ENCODE assay signal across 8 mouse cellular contexts in the genomic region with DNA sequence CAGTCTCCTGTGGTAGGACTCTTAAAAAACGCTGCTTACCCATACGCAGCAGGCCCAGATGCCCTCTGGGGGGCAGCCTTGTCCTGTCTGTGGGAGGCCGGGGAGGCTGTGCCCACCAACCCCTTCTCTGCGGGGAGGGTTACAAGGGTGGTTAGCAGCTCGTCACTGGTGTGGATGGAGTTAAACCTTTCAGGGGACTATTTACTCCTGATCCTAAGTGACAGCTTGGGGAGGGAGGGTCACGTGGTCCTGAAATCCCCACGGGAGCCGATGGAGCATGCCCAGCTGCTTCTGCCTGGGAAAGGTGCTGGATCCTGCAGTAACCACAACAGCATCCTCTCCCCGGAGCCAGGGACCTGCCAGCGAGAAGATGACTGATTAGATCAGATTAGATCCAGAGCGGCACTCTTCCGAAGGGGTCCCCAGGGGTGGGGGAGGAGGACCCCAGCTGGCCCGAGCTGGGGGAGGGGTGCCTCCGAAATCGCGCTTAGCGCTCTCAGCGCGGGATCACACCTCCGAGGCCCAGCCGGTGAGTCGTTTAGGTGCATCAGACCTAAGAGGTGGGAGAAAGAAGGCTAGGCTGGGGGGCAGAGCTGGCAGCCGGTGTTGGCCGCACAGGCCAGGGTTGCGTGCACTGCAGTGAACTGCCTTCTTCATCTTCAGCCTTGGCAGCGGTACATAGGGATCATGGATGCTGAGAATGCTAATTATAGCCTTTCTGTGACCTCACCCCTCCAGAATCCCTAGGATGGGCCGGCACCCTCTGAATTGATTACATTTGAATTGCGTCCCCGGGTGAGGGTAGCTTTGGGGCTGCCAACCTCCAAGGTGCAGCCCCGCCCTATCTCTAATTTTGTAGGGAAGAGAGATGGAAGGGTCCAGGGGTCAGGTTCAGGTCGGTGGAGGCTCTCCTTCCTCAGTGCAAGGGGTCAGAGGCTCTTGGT. TPM values are rescaled to one million over a fixed set of nuclear protein-coding genes. Genes with fewer than 3 reads are reported as not detected.
DNase-seq lines count a peak whose midpoint lies in the region; ATAC-seq and TF ChIP-seq lines count a peak whose summit lies in the region.

No protein-coding gene starts in this region.

- peaks cover 0 to 4% of the 10 kb centered on the region in 2 experiments; a peak in 1 of 4 replicates for H3K36me3 ChIP-seq in MEL (ENCODE audit: control insufficient read depth in 1 of 2, insufficient read depth in 2 of 2, low read length in 2 of 2)
- H3K36me3 ChIP-seq in lung, embryonic 14.5 days (ENCODE audit: insufficient read depth) = no peaks in the 10 kb centered on the region

- no peaks in the 10 kb centered on the region for H3K79me2 ChIP-seq in MEL (ENCODE audit: control insufficient read depth, insufficient read depth, low read length, poor library complexity)

- under 1% methylated on average over 31 of the region's 31 CpGs for WGBS in lung, embryonic 14.5 days

- H3K4me2 ChIP-seq in lung, embryonic 14.5 days = peak overlapping the region; percentile 79

- H3K4me3 ChIP-seq in MEL (ENCODE audit: control insufficient read depth in 1 of 2, insufficient read depth in 1 of 2, low read depth in 2 of 2, low read length in 2 of 2) = no peak overlapping the region
- peak overlapping the region; percentile 42 for H3K4me3 ChIP-seq in lung, embryonic 14.5 days (ENCODE audit: low read depth, low read length)

- peak; percentile 76 for TF ChIP-seq RAD21 in MEL (IDR thresholded peaks at IDR 0.05; ENCODE audit: low read depth, low read length)

- peak; percentile 39 for DNase-seq in MEL (ENCODE audit: low read depth, low spot score)
- peak; percentile 78 to 79 for DNase-seq in cerebellum, adult 18-20 months
- DNase-seq in forelimb bud, embryonic 11.5 days (ENCODE audit: low read depth, low spot score) = peak; percentile 66
- DNase-seq in heart, postnatal 4 days = peak; percentile 88
- DNase-seq in layer of hippocampus, adult 9-10 months (ENCODE audit: low spot score) = peak; percentile 55
- DNase-seq in lung, embryonic 14.5 days = peak; percentile 89
- peak; percentile 78 for DNase-seq in retina, adult 2 months (ENCODE audit: low read depth, low spot score)
- DNase-seq in urinary bladder, postnatal 25 days (ENCODE audit: low spot score) = peak; percentile 61

- no peak for TF ChIP-seq EP300 in MEL (IDR thresholded peaks at IDR 0.05; ENCODE audit: low read depth in 1 of 2, low read length in 2 of 2)

- H3K27ac ChIP-seq in MEL (ENCODE audit: control insufficient read depth, low read depth, low read length) = no peak overlapping the region
- no peak overlapping the region for H3K27ac ChIP-seq in lung, embryonic 14.5 days (ENCODE audit: low read depth)

- no peaks in the 10 kb centered on the region for H3K4me1 ChIP-seq in MEL (ENCODE audit: control insufficient read depth in 1 of 2, insufficient read depth in 2 of 2, low read length in 2 of 2)
- no peaks in the 10 kb centered on the region; the same call in 1 of the 2 replicates for H3K4me1 ChIP-seq in lung, embryonic 14.5 days (ENCODE audit: insufficient read depth)

- no peak overlapping the region for H3K9ac ChIP-seq in MEL (ENCODE audit: control insufficient read depth, low read depth, low read length, poor library complexity, severe bottlenecking)
- H3K9ac ChIP-seq in lung, embryonic 14.5 days = 0 out of 2 replicates have a peak overlapping the region, but pooled peaks have one; percentile 5

- TF ChIP-seq POLR2A in MEL (IDR thresholded peaks at IDR 0.05; ENCODE audit: control insufficient read depth in 1 of 2, insufficient read depth in 1 of 2, low read depth in 1 of 2, low read length in 2 of 2, poor library complexity in 1 of 2) = no peak

- no peaks in the 10 kb centered on the region for H3K27me3 ChIP-seq in MEL (ENCODE audit: control insufficient read depth in 1 of 2, insufficient read depth in 2 of 2, low read length in 2 of 2)
- H3K27me3 ChIP-seq in lung, embryonic 14.5 days (ENCODE audit: insufficient read depth, low read length) = peaks cover 23% of the 10 kb centered on the region

- H3K9me3 ChIP-seq in MEL (replicated peaks; ENCODE audit: insufficient read depth, low read length) = no peaks in the 10 kb centered on the region
- H3K9me3 ChIP-seq in lung, embryonic 14.5 days (ENCODE audit: low read depth, low read length) = no peaks in the 10 kb centered on the region

- ATAC-seq in lung, embryonic 14.5 days (ENCODE audit: insufficient read depth) = peak; percentile 68

- peak; percentile 51 to 89 (median 81) for TF ChIP-seq CTCF in MEL (IDR thresholded peaks at IDR 0.05 in 2 of 3, conservative IDR thresholded peaks at IDR 0.05 in 1 of 3; ENCODE audit: control insufficient read depth in 1 of 3, insufficient read depth in 1 of 3, low read depth in 2 of 3, low read length in 3 of 3, poor library complexity in 1 of 3, severe bottlenecking in 1 of 3)
- peak; percentile 96 for TF ChIP-seq CTCF in lung, embryonic 14.5 days (IDR thresholded peaks at IDR 0.05; ENCODE audit: low read depth)

TF ChIP-seq in MEL, 35 proteins besides CTCF, POLR2A, EP300 and RAD21:
- TF ChIP-seq ZC3H11A (IDR thresholded peaks at IDR 0.05; ENCODE audit: low read depth, low read length) (peak; percentile 74), ZMIZ1 (IDR thresholded peaks at IDR 0.05; ENCODE audit: low read depth, low read length) (no peak), TCF12 (IDR thresholded peaks at IDR 0.05; ENCODE audit: low read depth, low read length) (no peak), UBTF (IDR thresholded peaks at IDR 0.05; ENCODE audit: borderline replicate concordance, insufficient read depth, low read depth, low read length) (no peak), SMC3 (IDR thresholded peaks at IDR 0.05; ENCODE audit: low read depth, low read length) (peak; percentile 72)

RNA-seq across cellular contexts. Expression of gene Plekha6, which starts 17.3 kb away (rescaled TPM):
- total RNA-seq in MEL (2012; rRNA removed) = 11.8 and 14.5 TPM in 2 replicates
- polyA plus RNA-seq in MEL (2012; ENCODE audit: insufficient read depth in 1 of 2, insufficient read length in 2 of 2, low read depth in 1 of 2, low replicate concordance in 2 of 2, missing spikeins in 1 of 2) = 10 to 100 TPM in 1 of 2 experiments, not detected in 1; 28.5 TPM
- total RNA-seq in heart, postnatal 4 days (2021) = 10 to 100 TPM; 42.1 to 45.9 TPM
- 6.7 and 10.2 TPM in 2 replicates for polyA plus RNA-seq in lung, embryonic 14.5 days (2014; fragmentation: Nextera tagmentation; extraction: Ambion mirVana)

RNA-seq across cellular contexts. Expression of gene Ppp1r15b, which starts 50.4 kb away (rescaled TPM):
- 53.1 and 60.9 TPM in 2 replicates for total RNA-seq in MEL (2012; rRNA removed)
- 10 to 100 TPM in 1 of 2 experiments, not detected in 1; 56.3 TPM for polyA plus RNA-seq in MEL (2012; ENCODE audit: insufficient read depth in 1 of 2, insufficient read length in 2 of 2, low read depth in 1 of 2, low replicate concordance in 2 of 2, missing spikeins in 1 of 2)
- 10 to 100 TPM; 41.6 to 44.4 TPM for total RNA-seq in heart, postnatal 4 days (2021)
- polyA plus RNA-seq in lung, embryonic 14.5 days (2014; fragmentation: Nextera tagmentation; extraction: Ambion mirVana) = 51.4 and 54.3 TPM in 2 replicates

Comparison
In these comparisons a context has a peak if more than half of its experiments do, and no peak if none do; other contexts are left out.
1. DNase-seq: peak in every context shown above with its lines; median percentile 89 in lung, embryonic 14.5 days; 88 in heart, postnatal 4 days; 78 in cerebellum, adult 18-20 months; 78 in retina, adult 2 months; 66 in forelimb bud, embryonic 11.5 days; 61 in urinary bladder, postnatal 25 days; 55 in layer of hippocampus, adult 9-10 months; 39 in MEL.